Mouse (Mus musculus) cerebellum, adult 2 months (tissue): Measurements from ENCODE around the gene Cfi.

Experiments
- CTCF ChIP-seq: fragments of 200-500 bp; IDR thresholded peaks from 2 replicates; pipeline ENCODE4 v1.5.1; 2011; ENCODE audit warnings: low read depth, mild to moderate bottlenecking, control low read depth, low read length, moderate library complexity, borderline replicate concordance; ENCODE audit not compliant: insufficient read depth
- POLR2A ChIP-seq: fragments of 200-500 bp; IDR thresholded peaks from 2 replicates; pipeline ENCODE4 v1.6.1; 2011; ENCODE audit warnings: low read length, control low read depth, borderline replicate concordance; ENCODE audit not compliant: insufficient read depth

DNA sequence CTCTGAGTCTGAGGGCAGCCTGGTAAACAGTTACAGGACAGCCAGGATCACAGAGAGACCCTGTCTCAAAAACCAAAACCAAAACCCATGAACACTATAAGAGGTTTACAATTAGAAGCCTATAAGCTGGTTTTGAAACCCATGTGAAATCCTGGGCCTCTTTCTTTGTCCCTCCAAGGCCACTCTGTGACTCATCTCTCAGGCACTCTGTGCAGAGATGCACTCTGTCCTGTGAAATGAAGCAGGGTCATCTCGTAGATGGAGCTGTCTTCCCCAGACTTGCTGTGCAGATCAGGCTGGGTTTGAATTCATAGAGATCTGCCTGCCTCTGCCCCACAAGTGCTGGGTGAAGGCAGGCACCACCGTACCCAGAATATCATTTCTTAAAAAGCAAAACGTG is 81.7 kb downstream of the Cfi start:
- no peak for TF ChIP-seq POLR2A
- TF ChIP-seq CTCF, result no peak
